Mouse (Mus musculus) heart, embryonic 11.5 days (tissue): ENCODE measurements around the gene Phf5a. TPM values are rescaled to one million over a fixed set of nuclear protein-coding genes. Genes with fewer than 3 reads are reported as not detected.
A peak's percentile ranks its signal among the peaks of the same experiment; 100 is the strongest.

Experiments used
- ATAC-seq: fragments of 200-750 bp; cut with Nextera tagmentation; replicated peaks from 2 replicates; pipeline ENCODE4 v1.8.0; 2017; ENCODE audit warnings: moderate library complexity; ENCODE audit not compliant: insufficient number of reproducible peaks, low FRiP score, low TSS enrichment
- H3K27ac ChIP-seq: fragments of 300-500 bp; sonication (generic); 2 replicates; pipeline ENCODE4 v1.5.1; 2014; ENCODE audit warnings: mild to moderate bottlenecking, low read depth, low read length
- H3K27me3 ChIP-seq: fragments of 300-500 bp; sonication (generic); 2 replicates; pipeline ENCODE4 v1.6.1; 2014; ENCODE audit warnings: mild to moderate bottlenecking, low read length, mixed read lengths; ENCODE audit not compliant: control insufficient read depth, insufficient read depth
- H3K36me3 ChIP-seq: fragments of 300-500 bp; sonication (generic); 2 replicates; pipeline ENCODE4 v1.6.1; 2014; ENCODE audit warnings: mild to moderate bottlenecking, low read length, moderate library complexity, mixed read lengths; ENCODE audit not compliant: control insufficient read depth, insufficient read depth
- H3K4me1 ChIP-seq: fragments of 300-500 bp; sonication (generic); 2 replicates; pipeline ENCODE4 v1.6.1; 2014; ENCODE audit warnings: low read length; ENCODE audit not compliant: control insufficient read depth, insufficient read depth
- H3K4me2 ChIP-seq: fragments of 300-500 bp; sonication (generic); 2 replicates; pipeline ENCODE4 v1.6.1; 2014; ENCODE audit warnings: mild to moderate bottlenecking, moderate library complexity
- H3K4me3 ChIP-seq: fragments of 300-500 bp; sonication (generic); 2 replicates; pipeline ENCODE4 v1.5.1; 2014; ENCODE audit warnings: low read depth, low read length
- H3K9ac ChIP-seq: fragments of 300-500 bp; sonication (generic); 2 replicates; pipeline ENCODE4 v1.6.1; 2014; ENCODE audit warnings: mild to moderate bottlenecking, low read depth, low read length, moderate library complexity
- H3K9me3 ChIP-seq: fragments of 300-500 bp; sonication (generic); replicated peaks from 2 replicates; pipeline ENCODE4 v1.6.1; 2016; ENCODE audit warnings: low read length; ENCODE audit not compliant: control insufficient read depth
- WGBS: fragments of 180-500 bp; shearing (Covaris S2); extraction: QIAGEN DNeasy Blood & Tissue Kit; methylation state at CpG from one replicate; pipeline ENCODE4 v1.1.7; 2014; ENCODE audit not compliant: insufficient replicate concordance; 5-methylcytosine and 5-hydroxymethylcytosine counted together
- polyA plus RNA-seq: library from polyadenylated mRNA; unstranded; fragments of >200 nt; fragmentation: Nextera tagmentation; extraction: Ambion mirVana; gene quantifications from 2 replicates; pipeline ENCODE4 v1.2.1, GENCODE M21; 2014

Phf5a gene
- polyA plus RNA-seq, 1 experiment from 2014 or later, result 131 TPM

GRCm38 (mm10) chr15:81872262-81873136 is 788 bp upstream of the Phf5a start, which contains the start of gene Aco2:
Gene Aco2 (plus strand): TSS chr15:81872309.
- ATAC-seq, result peak; percentile 87
- Histone ChIP-seq H3K4me2 (peak within 1 kb of the TSS; percentile 92), H3K9ac (peak within 1 kb of the TSS; percentile 96), H3K4me3 (peak within 1 kb of the TSS; percentile 97), H3K9me3 (no peaks in the 10 kb centered on the region), H3K36me3 (peaks cover 19% of the 10 kb centered on the region), H3K27ac (peak within 1 kb of the TSS; percentile 97), H3K4me1 (0 out of 2 replicates have a peak, but pooled peaks cover 7% of the 10 kb centered on the region), H3K27me3 (no peaks in the 10 kb centered on the region)
- under 1% methylated on average over 53 of the region's 53 CpGs for WGBS

- no peak overlapping the region for H3K4me3 ChIP-seq
- no peak overlapping the region for H3K4me2 ChIP-seq
- H3K27ac ChIP-seq, result no peak overlapping the region
- no peak overlapping the region for H3K9ac ChIP-seq
- H3K9me3 ChIP-seq, result no peaks in the 10 kb centered on the region
- H3K4me1 ChIP-seq, result 0 out of 2 replicates have a peak, but pooled peaks cover 7% of the 10 kb centered on the region
- WGBS, result 95% methylated on average over 5 of the region's 5 CpGs
- no peaks in the 10 kb centered on the region for H3K27me3 ChIP-seq
- peaks cover 25% of the 10 kb centered on the region for H3K36me3 ChIP-seq
- ATAC-seq, result no peak
Measured at GRCm38 (mm10) chr15:81869985-81870384, 1.7 kb downstream of the Phf5a start.

GRCm38 (mm10) chr15:81864238-81864637 is 7.5 kb downstream of the Phf5a start:
- no peak overlapping the region for H3K9ac ChIP-seq
- H3K36me3 ChIP-seq, result peaks cover 20% of the 10 kb centered on the region
- peaks cover 4% of the 10 kb centered on the region; the same call in 1 of the 2 replicates for H3K4me1 ChIP-seq
- no peak overlapping the region for H3K4me2 ChIP-seq
- no peaks in the 10 kb centered on the region for H3K9me3 ChIP-seq
- no peak for ATAC-seq
- no peak overlapping the region for H3K27ac ChIP-seq
- WGBS, result 89% methylated on average over 7 of the region's 7 CpGs
- no peaks in the 10 kb centered on the region for H3K27me3 ChIP-seq
- no peak overlapping the region for H3K4me3 ChIP-seq

- Histone ChIP-seq H3K9me3 (no peaks in the 10 kb centered on the region), H3K27me3 (no peaks in the 10 kb centered on the region), H3K4me2 (peak overlapping the region; percentile 52), H3K27ac (peak overlapping the region; percentile 32; the same call in 1 of the 2 replicates), H3K4me1 (peaks cover 4% of the 10 kb centered on the region; the same call in 1 of the 2 replicates), H3K4me3 (peak overlapping the region; percentile 87; the same call in 1 of the 2 replicates), H3K9ac (no peak overlapping the region), H3K36me3 (peaks cover 3% of the 10 kb centered on the region; the same call in 1 of the 2 replicates)
- WGBS, result 44% methylated on average over 8 of the region's 8 CpGs
- no peak for ATAC-seq
Measured at GRCm38 (mm10) chr15:81860471-81861135, 11.1 kb downstream of the Phf5a start.

GRCm38 (mm10) chr15:81859330-81860255 is 12.1 kb downstream of the Phf5a start:
- under 1% methylated on average over 39 of the region's 39 CpGs for WGBS
- H3K27me3 ChIP-seq, result no peaks in the 10 kb centered on the region
- H3K36me3 ChIP-seq, result no peaks in the 10 kb centered on the region
- H3K4me1 ChIP-seq, result peaks cover 4% of the 10 kb centered on the region; the same call in 1 of the 2 replicates
- H3K9ac ChIP-seq, result peak overlapping the region; percentile 88
- no peaks in the 10 kb centered on the region for H3K9me3 ChIP-seq
- peak; percentile 68 for ATAC-seq
- peak overlapping the region; percentile 83 for H3K4me2 ChIP-seq
- H3K4me3 ChIP-seq, result peak overlapping the region; percentile 87
- peak overlapping the region; percentile 93 for H3K27ac ChIP-seq

GRCm38 (mm10) chr15:81858517-81859329 is 13.0 kb downstream of the Phf5a start, which contains the start of gene Tob2:
Gene Tob2 (minus strand): TSS chr15:81858796.
- H3K4me3 ChIP-seq, result peak within 1 kb of the TSS; percentile 87
- H3K36me3 ChIP-seq, result no peaks in the 10 kb centered on the region
- H3K4me1 ChIP-seq, result peaks cover 4% of the 10 kb centered on the region; the same call in 1 of the 2 replicates
- 1% methylated on average over 44 of the region's 44 CpGs for WGBS
- peak within 1 kb of the TSS; percentile 83 for H3K4me2 ChIP-seq
- H3K9ac ChIP-seq, result peak within 1 kb of the TSS; percentile 88
- peak within 1 kb of the TSS; percentile 93 for H3K27ac ChIP-seq
- no peaks in the 10 kb centered on the region for H3K27me3 ChIP-seq
- no peak for ATAC-seq
- no peaks in the 10 kb centered on the region for H3K9me3 ChIP-seq

- Histone ChIP-seq H3K27ac (peak overlapping the region; percentile 93), H3K9me3 (no peaks in the 10 kb centered on the region), H3K4me3 (peak overlapping the region; percentile 87), H3K4me1 (peaks cover 4% of the 10 kb centered on the region; the same call in 1 of the 2 replicates), H3K9ac (peak overlapping the region; percentile 88), H3K36me3 (no peaks in the 10 kb centered on the region), H3K4me2 (peak overlapping the region; percentile 83), H3K27me3 (no peaks in the 10 kb centered on the region)
- under 1% methylated on average over 23 of the region's 23 CpGs for WGBS
- peak; percentile 39 for ATAC-seq
Measured at GRCm38 (mm10) chr15:81858138-81858516, 13.6 kb downstream of the Phf5a start.
